Mouse (Mus musculus) spleen, adult 2 months (tissue): ENCODE results near the gene Dusp23. TPM values are rescaled to one million over a fixed set of nuclear protein-coding genes. Genes with fewer than 3 reads are reported as not detected.

Experiments
- DNase-seq, 2 experiments: peaks; one replicate each; pipeline versions ENCODE4 v3.0.0 to v3.0.0-alpha.2; 2012 to 2021; ENCODE audit warnings: low spot score in 2 of 2, low read depth in 1 of 2
- H3K27ac ChIP-seq: fragments of 200-500 bp; 2 replicates; pipeline ENCODE4 v1.5.1; 2012; ENCODE audit warnings: low read length, inconsistent platforms; ENCODE audit not compliant: insufficient read depth
- H3K27me3 ChIP-seq: fragments of 200-500 bp; 2 replicates; pipeline ENCODE4 v1.6.1; 2012; ENCODE audit warnings: mild to moderate bottlenecking, moderate library complexity, low read length, inconsistent platforms; ENCODE audit not compliant: control insufficient read depth, insufficient read depth
- H3K36me3 ChIP-seq: fragments of 200-500 bp; 2 replicates; pipeline ENCODE4 v1.6.1; 2012; ENCODE audit warnings: mild to moderate bottlenecking, low read length, inconsistent platforms; ENCODE audit not compliant: control insufficient read depth, insufficient read depth
- H3K4me1 ChIP-seq: fragments of 200-500 bp; 2 replicates; pipeline ENCODE4 v1.6.1; 2011; ENCODE audit warnings: inconsistent platforms; ENCODE audit not compliant: control insufficient read depth, insufficient read depth, insufficient read length
- H3K4me3 ChIP-seq: fragments of 200-500 bp; 2 replicates; pipeline ENCODE4 v1.5.1; 2011; ENCODE audit warnings: mild to moderate bottlenecking, inconsistent platforms; ENCODE audit not compliant: insufficient read depth, insufficient read length; ENCODE audit errors: extremely low read depth
- CTCF ChIP-seq: fragments of 200-500 bp; IDR thresholded peaks from 2 replicates; pipeline ENCODE4 v1.5.1; 2011; ENCODE audit warnings: mild to moderate bottlenecking, inconsistent platforms; ENCODE audit not compliant: insufficient read depth, insufficient read length, insufficient replicate concordance; ENCODE audit errors: extremely low read depth
- POLR2A ChIP-seq: fragments of 200-500 bp; IDR thresholded peaks from 2 replicates; pipeline ENCODE4 v1.6.1; 2011; ENCODE audit warnings: low read depth, low read length, inconsistent platforms
- WGBS: fragments of 180-500 bp; shearing (Covaris S2); methylation state at CpG from one replicate; pipeline ENCODE4 v1.1.7; 2018; 5-methylcytosine and 5-hydroxymethylcytosine counted together
- polyA plus RNA-seq: library from polyadenylated mRNA; depleted of rRNA; stranded (reverse); fragments of >200 nt; gene quantifications from 2 replicates; pipeline ENCODE4 v1.2.3, GENCODE M21; 2012; rRNA removed

Dusp23 gene
- polyA plus RNA-seq, 1 experiment = 11.4 TPM

GRCm38 (mm10) chr1:172590385-172590784 is 42.4 kb downstream of the Dusp23 start, which contains the start of gene Slamf8:
Gene Slamf8, minus strand, starts transcription at chr1:172590568.
- Histone ChIP-seq H3K27me3 (no peaks in the 10 kb centered on the region), H3K4me3 (no peak within 1 kb of the TSS; the same call in 1 of the 2 replicates)
- 37% methylated on average over 7 of the region's 7 CpGs for WGBS

GRCm38 (mm10) chr1:172585612-172586567 is 46.9 kb downstream of the Dusp23 start:
- no peak for DNase-seq
- Histone ChIP-seq H3K4me1 (no peaks in the 10 kb centered on the region; the same call in 1 of the 2 replicates), H3K4me3 (no peak overlapping the region), H3K36me3 (no peaks in the 10 kb centered on the region), H3K27ac (no peak overlapping the region), H3K27me3 (no peaks in the 10 kb centered on the region)
- TF ChIP-seq POLR2A (no peak), CTCF (no peak)
- WGBS = 86% methylated on average over 26 of the region's 26 CpGs

More at GRCm38 (mm10) chr1:172590385-172590784, 42.4 kb downstream of the Dusp23 start, which contains the start of gene Slamf8:
- Histone ChIP-seq H3K36me3 (no peaks in the 10 kb centered on the region), H3K27ac (peak within 1 kb of the TSS; percentile 39; the same call in 1 of the 2 replicates), H3K4me1 (no peaks in the 10 kb centered on the region; the same call in 1 of the 2 replicates)
- TF ChIP-seq POLR2A (no peak), CTCF (no peak)
- peak in 1 of 2 experiments; percentile 25 for DNase-seq

- no peaks in the 10 kb centered on the region; the same call in 1 of the 2 replicates for H3K4me1 ChIP-seq
- TF ChIP-seq CTCF (no peak), POLR2A (no peak)
- no peak for DNase-seq
- H3K27me3 ChIP-seq = no peaks in the 10 kb centered on the region
- no peaks in the 10 kb centered on the region for H3K36me3 ChIP-seq
- WGBS = 82% methylated on average over 4 of the region's 4 CpGs
- no peak overlapping the region for H3K4me3 ChIP-seq
- H3K27ac ChIP-seq = no peak overlapping the region
These were observed 47.7 kb downstream of the Dusp23 start for GRCm38 (mm10) chr1:172585026-172585425.

- H3K27me3 ChIP-seq = no peaks in the 10 kb centered on the region
- no peaks in the 10 kb centered on the region for H3K36me3 ChIP-seq
- no peak overlapping the region for H3K27ac ChIP-seq
- no peaks in the 10 kb centered on the region; the same call in 1 of the 2 replicates for H3K4me1 ChIP-seq
- H3K4me3 ChIP-seq = no peak overlapping the region
- no peak for DNase-seq
- 92% methylated on average over 6 of the region's 6 CpGs for WGBS
- TF ChIP-seq POLR2A (no peak), CTCF (no peak)
These were observed 48.5 kb downstream of the Dusp23 start for GRCm38 (mm10) chr1:172584271-172584670.

- Histone ChIP-seq H3K36me3 (no peaks in the 10 kb centered on the region), H3K27ac (no peak overlapping the region), H3K4me3 (no peak overlapping the region), H3K4me1 (no peaks in the 10 kb centered on the region), H3K27me3 (no peaks in the 10 kb centered on the region)
- DNase-seq = no peak
- TF ChIP-seq CTCF = no peak
- TF ChIP-seq POLR2A = no peak
- 88% methylated on average over 8 of the region's 8 CpGs for WGBS
These were observed 50.3 kb downstream of the Dusp23 start for GRCm38 (mm10) chr1:172582436-172582835.

Other genes with a start within 250 kb of the Dusp23 start
- gene Slamf9, start 157.6 kb downstream of the Dusp23 start, polyA plus RNA-seq = 4.3 and 5.5 TPM in 2 replicates
- 8.6 and 9.0 TPM in 2 replicates for gene Igsf9, start 151.2 kb downstream of the Dusp23 start, polyA plus RNA-seq
- 186 and 208 TPM in 2 replicates for gene Tagln2, start 132.9 kb downstream of the Dusp23 start, polyA plus RNA-seq
- gene Cfap45, start 112.2 kb downstream of the Dusp23 start, polyA plus RNA-seq = 0.19 and 0.20 TPM in 2 replicates
- gene Vsig8, start 77.0 kb downstream of the Dusp23 start, polyA plus RNA-seq = 0.09 and 0.29 TPM in 2 replicates
- 15.8 and 18.6 TPM in 2 replicates for gene Slamf8, start 42.4 kb downstream of the Dusp23 start, polyA plus RNA-seq
- 0.06 TPM in 1 of 2 replicates, not detected in the other for gene Fcrl6, start 30.4 kb downstream of the Dusp23 start, polyA plus RNA-seq
- gene Crp, start 65.1 kb upstream of the Dusp23 start, polyA plus RNA-seq = 0.07 TPM in 1 of 2 replicates, not detected in the other